Mouse (Mus musculus) spleen, postnatal 4 days (tissue): Measurements from ENCODE around the gene 1700003H04Rik.

ENCODE experiments used
- DNase-seq, 2 experiments: peaks; one replicate each; pipeline ENCODE4 v3.0.0; 2022; ENCODE audit warnings: low spot score in 2 of 2

The 1700003H04Rik gene

GRCm38 (mm10) chr3:124581001-124581400 is at the start of gene 1700003H04Rik:
TSS of gene 1700003H04Rik (minus strand) at chr3:124581101.
- DNase-seq: no peak

GRCm38 (mm10) chr3:124623031-124623430 is 42.1 kb upstream of the 1700003H04Rik start:
- DNase-seq: no peak

GRCm38 (mm10) chr3:124613287-124613686 is 32.4 kb upstream of the 1700003H04Rik start:
- no peak for DNase-seq

GRCm38 (mm10) chr3:124609956-124610355 is 29.1 kb upstream of the 1700003H04Rik start:
- no peak for DNase-seq

GRCm38 (mm10) chr3:124606021-124606517 is 25.2 kb upstream of the 1700003H04Rik start:
- no peak for DNase-seq

GRCm38 (mm10) chr3:124605518-124605917 is 24.6 kb upstream of the 1700003H04Rik start:
- no peak for DNase-seq

- DNase-seq: no peak
Measured at GRCm38 (mm10) chr3:124597789-124598188, 16.9 kb upstream of the 1700003H04Rik start.

- no peak for DNase-seq
Measured at GRCm38 (mm10) chr3:124587534-124587933, 6.6 kb upstream of the 1700003H04Rik start.

GRCm38 (mm10) chr3:124585761-124586160 is 4.9 kb upstream of the 1700003H04Rik start:
- no peak for DNase-seq

GRCm38 (mm10) chr3:124557317-124557716 is 23.6 kb downstream of the 1700003H04Rik start:
- no peak for DNase-seq

- DNase-seq: no peak
Measured at GRCm38 (mm10) chr3:124555963-124556362, 24.9 kb downstream of the 1700003H04Rik start.

- DNase-seq: no peak
Measured at GRCm38 (mm10) chr3:124555092-124555491, 25.8 kb downstream of the 1700003H04Rik start.

GRCm38 (mm10) chr3:124548898-124549297 is 32.0 kb downstream of the 1700003H04Rik start:
- no peak for DNase-seq

GRCm38 (mm10) chr3:124538260-124538659 is 42.6 kb downstream of the 1700003H04Rik start:
- no peak for DNase-seq

- DNase-seq: no peak
Measured at GRCm38 (mm10) chr3:124536602-124537001, 44.3 kb downstream of the 1700003H04Rik start.

GRCm38 (mm10) chr3:124518786-124519185 is 62.1 kb downstream of the 1700003H04Rik start:
- DNase-seq: no peak
